Mouse (Mus musculus): ENCODE measurements at regions not wholly inside any gene's neighbourhood (a gene's known extent, or its start where the extent isn't known, plus 50 kb on each side); places are given as distances from the start of the nearest gene placed in this dataset.

DNA sequence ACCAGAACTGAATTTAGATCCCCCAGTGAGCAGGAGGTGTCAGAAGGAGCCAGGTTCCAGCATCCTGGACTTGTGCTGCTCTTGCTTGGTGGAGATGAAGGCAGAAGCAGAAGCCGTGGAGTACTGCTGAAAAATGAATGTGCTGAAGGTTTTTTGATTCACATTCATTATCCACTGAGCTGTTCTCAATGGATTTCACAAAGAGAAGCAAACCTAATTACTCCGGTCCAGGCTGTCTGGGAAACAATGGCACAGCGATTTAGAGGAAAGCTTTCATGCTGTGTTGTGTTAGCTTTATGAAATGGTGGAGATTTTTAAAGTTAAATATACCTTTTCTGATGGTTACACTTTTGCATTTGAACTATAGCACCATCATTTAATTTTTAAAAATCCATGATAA is 535.3 kb upstream of the Adgrl3 start:
- no peak for ATAC-seq (replicated peaks; ENCODE audit: low FRiP score)
- no peak overlapping the region for H3K4me3 ChIP-seq (ENCODE audit: low read depth, low read length)
- H3K27me3 ChIP-seq (ENCODE audit: control insufficient read depth, insufficient read depth, low read length) = no peaks in the 10 kb centered on the region
- no peaks in the 10 kb centered on the region for H3K9me3 ChIP-seq (ENCODE audit: control insufficient read depth, low read length)
- H3K4me1 ChIP-seq (replicated peaks; ENCODE audit: control insufficient read depth, insufficient read depth, low read length) = no peaks in the 10 kb centered on the region
- no peaks in the 10 kb centered on the region for H3K36me3 ChIP-seq (ENCODE audit: control insufficient read depth, insufficient read depth, low read length)
- no peak overlapping the region for H3K9ac ChIP-seq (ENCODE audit: low read length)
- DNase-seq (ENCODE audit: low spot score) = no peak
- no peak overlapping the region for H3K4me2 ChIP-seq (ENCODE audit: low read depth, low read length, severe bottlenecking)
- WGBS = 21% methylated on average over 3 of the region's 3 CpGs
- H3K27ac ChIP-seq (ENCODE audit: low read depth, low read length) = no peak overlapping the region

DNA sequence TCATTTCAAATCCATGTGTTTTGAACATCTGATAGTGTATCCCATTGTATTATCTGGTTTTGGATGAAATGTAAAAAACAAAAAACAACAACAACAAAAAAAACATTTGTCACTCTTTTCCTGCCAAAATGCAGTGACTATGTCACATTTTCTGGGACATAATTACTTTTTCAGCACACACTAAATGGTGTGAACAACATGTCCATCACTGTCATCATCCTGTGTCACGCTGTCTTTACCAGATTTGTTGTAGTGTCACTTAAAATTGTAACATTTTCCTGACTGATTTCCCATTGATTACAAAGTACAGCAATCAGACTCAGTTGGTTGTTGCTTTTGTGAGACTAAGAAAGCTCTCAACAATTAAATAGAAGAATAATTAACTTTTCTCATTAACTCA is 531.6 kb upstream of the Adgrl3 start:
- H3K36me3 ChIP-seq (ENCODE audit: control insufficient read depth, insufficient read depth, low read length) = no peaks in the 10 kb centered on the region
- H3K4me1 ChIP-seq (replicated peaks; ENCODE audit: control insufficient read depth, insufficient read depth, low read length) = no peaks in the 10 kb centered on the region
- no peak for DNase-seq (ENCODE audit: low spot score)
- 85% methylated on average over 1 of the region's 1 CpGs for WGBS
- H3K9me3 ChIP-seq (ENCODE audit: control insufficient read depth, low read length) = no peaks in the 10 kb centered on the region
- H3K4me2 ChIP-seq (ENCODE audit: low read depth, low read length, severe bottlenecking) = no peak overlapping the region
- H3K9ac ChIP-seq (ENCODE audit: low read length) = no peak overlapping the region
- ATAC-seq (replicated peaks; ENCODE audit: low FRiP score) = no peak
- H3K4me3 ChIP-seq (ENCODE audit: low read depth, low read length) = no peak overlapping the region
- H3K27me3 ChIP-seq (ENCODE audit: control insufficient read depth, insufficient read depth, low read length) = no peaks in the 10 kb centered on the region
- no peak overlapping the region for H3K27ac ChIP-seq (ENCODE audit: low read depth, low read length)

DNA sequence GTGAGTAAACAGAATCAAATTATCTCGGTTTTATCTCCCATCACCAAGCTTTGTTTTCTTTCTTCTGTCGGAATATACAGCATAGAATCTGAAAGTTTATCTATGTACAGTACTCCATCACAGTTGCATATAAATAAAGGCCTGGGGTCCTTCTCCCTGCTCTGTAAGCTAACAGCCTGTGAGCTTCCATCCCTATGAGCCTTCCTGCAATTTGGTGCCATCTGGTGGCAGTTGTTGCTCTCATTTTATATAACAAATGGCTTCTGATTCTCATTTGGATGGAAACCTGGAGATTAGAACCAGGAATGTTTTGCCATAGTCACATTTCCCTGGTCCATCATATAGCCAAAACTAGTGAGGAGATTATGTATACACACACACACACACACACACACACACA is 511.3 kb upstream of the Adgrl3 start:
- ATAC-seq (replicated peaks; ENCODE audit: low FRiP score) (peak; percentile 65), DNase-seq (ENCODE audit: low spot score) (peak; percentile 55)
- Histone ChIP-seq H3K4me2 (ENCODE audit: low read depth, low read length, severe bottlenecking) (no peak overlapping the region), H3K36me3 (ENCODE audit: control insufficient read depth, insufficient read depth, low read length) (no peaks in the 10 kb centered on the region), H3K4me1 (replicated peaks; ENCODE audit: control insufficient read depth, insufficient read depth, low read length) (no peaks in the 10 kb centered on the region), H3K9ac (ENCODE audit: low read length) (no peak overlapping the region), H3K9me3 (ENCODE audit: control insufficient read depth, low read length) (no peaks in the 10 kb centered on the region), H3K4me3 (ENCODE audit: low read depth, low read length) (no peak overlapping the region), H3K27ac (ENCODE audit: low read depth, low read length) (no peak overlapping the region), H3K27me3 (ENCODE audit: control insufficient read depth, insufficient read depth, low read length) (no peaks in the 10 kb centered on the region)
- 27% methylated on average over 2 of the region's 2 CpGs for whole genome bisulfite sequencing

DNA sequence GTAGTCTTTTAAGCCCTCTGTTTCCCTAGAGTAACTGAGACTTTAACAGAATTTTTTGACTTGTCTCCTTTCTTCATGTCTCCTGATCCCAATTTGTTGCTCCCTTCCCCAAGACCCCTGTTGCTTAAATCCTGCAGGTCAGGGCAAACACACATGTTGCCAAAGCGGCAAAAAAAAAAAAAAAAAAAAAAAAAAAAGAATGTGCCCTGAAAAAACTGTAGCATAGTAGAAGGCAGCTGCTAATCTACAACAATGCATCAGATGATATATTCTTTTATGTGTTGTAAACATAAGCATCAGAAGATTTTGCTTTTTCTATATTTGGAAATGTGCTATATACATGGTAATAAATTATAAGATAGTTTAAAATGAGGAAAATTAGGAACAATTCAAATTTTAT is 479.9 kb upstream of the Adgrl3 start:
- no peak overlapping the region for H3K4me3 ChIP-seq (ENCODE audit: low read depth, low read length)
- no peak overlapping the region for H3K4me2 ChIP-seq (ENCODE audit: low read depth, low read length, severe bottlenecking)
- no peaks in the 10 kb centered on the region for H3K36me3 ChIP-seq (ENCODE audit: control insufficient read depth, insufficient read depth, low read length)
- no peak for DNase-seq (ENCODE audit: low spot score)
- H3K9ac ChIP-seq (ENCODE audit: low read length) = no peak overlapping the region
- no peaks in the 10 kb centered on the region for H3K9me3 ChIP-seq (ENCODE audit: control insufficient read depth, low read length)
- no peak overlapping the region for H3K27ac ChIP-seq (ENCODE audit: low read depth, low read length)
- H3K4me1 ChIP-seq (replicated peaks; ENCODE audit: control insufficient read depth, insufficient read depth, low read length) = no peaks in the 10 kb centered on the region
- no peak for ATAC-seq (replicated peaks; ENCODE audit: low FRiP score)
- WGBS = 75% methylated on average over 1 of the region's 1 CpGs
- no peaks in the 10 kb centered on the region for H3K27me3 ChIP-seq (ENCODE audit: control insufficient read depth, insufficient read depth, low read length)

DNA sequence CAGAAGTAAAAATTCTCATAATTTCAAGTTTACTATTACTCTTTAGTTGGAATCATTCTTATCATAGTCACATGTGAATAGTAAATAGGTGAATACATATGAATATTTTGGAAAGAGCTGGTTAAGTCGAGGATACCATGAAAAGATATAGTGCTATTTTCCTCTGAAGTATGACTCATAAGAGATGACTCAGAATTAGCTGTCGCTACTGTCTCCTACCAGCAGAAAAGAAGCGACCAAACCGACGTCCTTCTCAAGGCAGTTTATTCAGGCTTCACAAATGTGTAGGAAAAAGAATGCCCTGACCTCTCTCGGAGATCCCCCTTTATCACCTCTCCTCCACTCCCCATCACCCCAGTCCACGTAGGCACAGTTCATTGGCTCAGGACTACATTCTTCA is 468.3 kb upstream of the Adgrl3 start:
- Histone ChIP-seq H3K4me3 (ENCODE audit: low read depth, low read length) (no peak overlapping the region), H3K27me3 (ENCODE audit: control insufficient read depth, insufficient read depth, low read length) (no peaks in the 10 kb centered on the region), H3K9me3 (ENCODE audit: control insufficient read depth, low read length) (no peaks in the 10 kb centered on the region), H3K9ac (ENCODE audit: low read length) (no peak overlapping the region), H3K36me3 (ENCODE audit: control insufficient read depth, insufficient read depth, low read length) (no peaks in the 10 kb centered on the region), H3K27ac (ENCODE audit: low read depth, low read length) (no peak overlapping the region), H3K4me2 (ENCODE audit: low read depth, low read length, severe bottlenecking) (no peak overlapping the region), H3K4me1 (replicated peaks; ENCODE audit: control insufficient read depth, insufficient read depth, low read length) (no peaks in the 10 kb centered on the region)
- 82% methylated on average over 7 of the region's 7 CpGs for WGBS
- DNase-seq (ENCODE audit: low spot score) (no peak), ATAC-seq (replicated peaks; ENCODE audit: low FRiP score) (no peak)

DNA sequence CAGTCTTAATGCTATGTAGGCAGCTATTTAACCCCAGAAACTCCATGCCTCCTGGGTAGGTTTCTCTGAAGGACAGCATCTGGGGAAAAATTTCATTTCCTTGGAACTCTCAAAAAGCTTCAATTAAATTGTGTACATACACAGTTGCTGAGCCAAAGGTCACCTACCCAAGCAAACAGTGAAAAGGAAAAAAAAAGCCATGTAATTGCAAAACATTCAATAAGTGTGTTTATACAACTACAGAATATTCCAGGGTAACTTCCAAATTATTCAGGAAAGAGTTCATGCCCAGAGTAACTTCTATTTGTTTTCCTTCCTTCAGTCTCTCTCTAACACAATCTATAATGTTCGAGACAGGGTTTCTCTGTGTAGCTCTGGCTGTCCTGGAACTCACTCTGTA is 441.2 kb upstream of the Adgrl3 start:
- no peak overlapping the region for H3K9ac ChIP-seq (ENCODE audit: low read length)
- 87% methylated on average over 1 of the region's 1 CpGs for WGBS
- no peak overlapping the region for H3K4me2 ChIP-seq (ENCODE audit: low read depth, low read length, severe bottlenecking)
- DNase-seq (ENCODE audit: low spot score) (no peak), ATAC-seq (replicated peaks; ENCODE audit: low FRiP score) (no peak)
- no peak overlapping the region for H3K4me3 ChIP-seq (ENCODE audit: low read depth, low read length)
- H3K27me3 ChIP-seq (ENCODE audit: control insufficient read depth, insufficient read depth, low read length) = no peaks in the 10 kb centered on the region
- no peaks in the 10 kb centered on the region for H3K4me1 ChIP-seq (replicated peaks; ENCODE audit: control insufficient read depth, insufficient read depth, low read length)
- H3K36me3 ChIP-seq (ENCODE audit: control insufficient read depth, insufficient read depth, low read length) = no peaks in the 10 kb centered on the region
- H3K9me3 ChIP-seq (ENCODE audit: control insufficient read depth, low read length) = no peaks in the 10 kb centered on the region
- no peak overlapping the region for H3K27ac ChIP-seq (ENCODE audit: low read depth, low read length)

DNA sequence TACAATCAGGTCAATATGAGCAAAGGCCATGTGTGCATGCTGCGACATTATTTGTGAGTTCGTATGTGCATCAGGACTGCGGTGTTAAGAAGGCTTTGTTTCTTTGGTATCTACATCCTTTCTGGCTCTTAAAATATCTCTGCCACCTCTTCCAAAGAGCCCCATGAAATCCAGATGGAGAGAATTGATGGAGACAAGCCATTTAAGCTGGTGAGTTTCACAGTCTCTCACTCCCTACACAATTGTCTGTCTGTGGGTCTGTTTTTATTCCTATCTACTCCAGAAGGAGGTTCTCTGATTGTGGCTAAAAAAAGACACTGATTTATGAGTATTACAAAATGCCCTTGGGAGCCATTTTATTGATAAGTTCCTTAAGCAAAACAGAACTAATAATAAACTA is 408.4 kb upstream of the Adgrl3 start:
- Histone ChIP-seq H3K9ac (ENCODE audit: low read length) (no peak overlapping the region), H3K27ac (ENCODE audit: low read depth, low read length) (no peak overlapping the region), H3K4me3 (ENCODE audit: low read depth, low read length) (no peak overlapping the region), H3K9me3 (ENCODE audit: control insufficient read depth, low read length) (no peaks in the 10 kb centered on the region), H3K4me1 (replicated peaks; ENCODE audit: control insufficient read depth, insufficient read depth, low read length) (no peaks in the 10 kb centered on the region), H3K4me2 (ENCODE audit: low read depth, low read length, severe bottlenecking) (no peak overlapping the region), H3K27me3 (ENCODE audit: control insufficient read depth, insufficient read depth, low read length) (no peaks in the 10 kb centered on the region), H3K36me3 (ENCODE audit: control insufficient read depth, insufficient read depth, low read length) (no peaks in the 10 kb centered on the region)
- DNase-seq (ENCODE audit: low spot score) = no peak
- ATAC-seq (replicated peaks; ENCODE audit: low FRiP score) = no peak
- 98% methylated on average over 3 of the region's 3 CpGs for WGBS

DNA sequence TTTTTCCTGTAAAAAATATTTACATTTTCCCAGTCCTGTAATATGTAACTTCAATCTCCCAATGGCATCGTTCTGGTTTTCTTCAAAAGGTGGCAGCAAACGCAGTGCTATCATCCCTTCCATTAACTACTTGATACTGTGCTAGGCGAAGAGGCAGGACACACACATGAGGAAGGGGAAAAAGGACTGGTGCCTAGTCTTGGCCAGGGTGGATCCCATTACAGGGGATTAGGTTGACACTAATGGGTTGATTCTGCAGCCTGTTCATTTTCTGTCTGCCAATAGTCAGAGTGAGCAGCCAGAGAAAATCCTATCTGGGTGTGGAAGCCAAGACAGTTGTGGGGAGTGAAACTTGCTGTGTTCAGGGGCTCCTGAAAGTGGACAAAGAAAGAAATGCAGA is 392.7 kb upstream of the Adgrl3 start:
- WGBS = 65% methylated on average over 3 of the region's 3 CpGs
- no peak for DNase-seq (ENCODE audit: low spot score)
- no peak overlapping the region for H3K4me3 ChIP-seq (ENCODE audit: low read depth, low read length)
- H3K27me3 ChIP-seq (ENCODE audit: control insufficient read depth, insufficient read depth, low read length) = no peaks in the 10 kb centered on the region
- H3K9me3 ChIP-seq (ENCODE audit: control insufficient read depth, low read length) = no peaks in the 10 kb centered on the region
- H3K4me1 ChIP-seq (replicated peaks; ENCODE audit: control insufficient read depth, insufficient read depth, low read length) = no peaks in the 10 kb centered on the region
- no peak overlapping the region for H3K9ac ChIP-seq (ENCODE audit: low read length)
- no peaks in the 10 kb centered on the region for H3K36me3 ChIP-seq (ENCODE audit: control insufficient read depth, insufficient read depth, low read length)
- no peak overlapping the region for H3K27ac ChIP-seq (ENCODE audit: low read depth, low read length)
- no peak for ATAC-seq (replicated peaks; ENCODE audit: low FRiP score)
- H3K4me2 ChIP-seq (ENCODE audit: low read depth, low read length, severe bottlenecking) = no peak overlapping the region

DNA sequence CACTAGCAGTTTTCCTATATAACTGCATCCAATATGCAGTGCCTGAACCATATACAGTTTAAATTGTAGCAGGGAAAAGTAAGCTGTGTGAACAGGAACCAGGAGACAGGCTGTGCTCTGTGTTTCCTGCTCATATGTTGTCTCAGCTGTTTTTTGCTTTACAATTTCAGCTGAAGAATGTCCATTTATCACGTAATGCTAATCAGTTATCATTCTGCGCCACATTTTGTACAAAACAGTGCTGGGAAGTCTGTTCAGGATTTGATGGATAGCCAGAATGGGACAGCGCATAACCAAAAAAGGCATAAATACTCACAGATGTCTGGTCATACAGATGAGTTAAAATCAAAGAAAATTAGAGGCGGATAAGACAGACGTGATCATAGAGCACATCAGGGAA is 360.9 kb upstream of the Adgrl3 start:
- WGBS = 87% methylated on average over 5 of the region's 5 CpGs
- Histone ChIP-seq H3K4me2 (ENCODE audit: low read depth, low read length, severe bottlenecking) (no peak overlapping the region), H3K36me3 (ENCODE audit: control insufficient read depth, insufficient read depth, low read length) (no peaks in the 10 kb centered on the region), H3K9me3 (ENCODE audit: control insufficient read depth, low read length) (no peaks in the 10 kb centered on the region), H3K4me3 (ENCODE audit: low read depth, low read length) (no peak overlapping the region), H3K27me3 (ENCODE audit: control insufficient read depth, insufficient read depth, low read length) (no peaks in the 10 kb centered on the region), H3K9ac (ENCODE audit: low read length) (no peak overlapping the region), H3K27ac (ENCODE audit: low read depth, low read length) (no peak overlapping the region), H3K4me1 (replicated peaks; ENCODE audit: control insufficient read depth, insufficient read depth, low read length) (no peaks in the 10 kb centered on the region)
- DNase-seq (ENCODE audit: low spot score) = no peak
- no peak for ATAC-seq (replicated peaks; ENCODE audit: low FRiP score)
